Mouse (Mus musculus) neural tube, embryonic 15.5 days (tissue): Measurements from ENCODE around the gene Gm906. TPM values are rescaled to one million over a fixed set of nuclear protein-coding genes. Genes with fewer than 3 reads are reported as not detected.
"Not testable (repeated sequence)": the region's sequence is repeated elsewhere in the genome, so short reads cannot be mapped to it uniquely, and the experiment has no call there.

Experiments
- ATAC-seq: fragments of 200-750 bp; cut with Nextera tagmentation; 2 replicates; pipeline ENCODE4 v1.8.0; 2017; ENCODE audit warnings: mild to moderate bottlenecking, moderate TSS enrichment, moderate library complexity; ENCODE audit not compliant: low FRiP score
- H3K27ac ChIP-seq: fragments of 300-500 bp; sonication (generic); replicated peaks from 2 replicates; pipeline ENCODE4 v1.5.1; 2015; ENCODE audit warnings: mild to moderate bottlenecking, inconsistent platforms
- H3K27me3 ChIP-seq: fragments of 300-500 bp; sonication (generic); replicated peaks from 2 replicates; pipeline ENCODE4 v1.6.1; 2015; ENCODE audit warnings: inconsistent platforms
- H3K36me3 ChIP-seq: fragments of 300-500 bp; sonication (generic); 2 replicates; pipeline ENCODE4 v1.6.1; 2015; ENCODE audit warnings: inconsistent platforms
- H3K4me1 ChIP-seq: fragments of 300-500 bp; sonication (generic); 2 replicates; pipeline ENCODE4 v1.6.1; 2015; ENCODE audit warnings: inconsistent platforms
- H3K4me2 ChIP-seq: fragments of 300-500 bp; sonication (generic); 2 replicates; pipeline ENCODE4 v1.6.1; 2015; ENCODE audit warnings: inconsistent platforms, mild to moderate bottlenecking, moderate library complexity
- H3K4me3 ChIP-seq: fragments of 300-500 bp; sonication (generic); replicated peaks from 2 replicates; pipeline ENCODE4 v1.5.1; 2015; ENCODE audit warnings: mild to moderate bottlenecking, inconsistent platforms
- H3K9ac ChIP-seq: fragments of 300-500 bp; sonication (generic); replicated peaks from 2 replicates; pipeline ENCODE4 v1.6.1; 2015; ENCODE audit warnings: mild to moderate bottlenecking, inconsistent platforms
- H3K9me3 ChIP-seq: fragments of 300-500 bp; sonication (generic); replicated peaks from 2 replicates; pipeline ENCODE4 v1.6.1; 2016; ENCODE audit warnings: inconsistent platforms
- WGBS: fragments of 180-500 bp; shearing (Covaris S2); methylation state at CpG from one replicate; pipeline ENCODE4 v1.1.7; 2015; ENCODE audit warnings: mixed read lengths; 5-methylcytosine and 5-hydroxymethylcytosine counted together
- microRNA-seq: library from miRNA; unstranded; fragments of <30 nt; microRNA quantifications from one replicate; pipeline ENCODE4, GENCODE M21; 2017
- polyA plus RNA-seq: library from polyadenylated mRNA; unstranded; fragments of >200 nt; fragmentation: Nextera tagmentation; extraction: Ambion mirVana; gene quantifications from 2 replicates; pipeline ENCODE4 v1.2.1, GENCODE M21; 2015

The Gm906 gene
- not detected in 2 replicates for polyA plus RNA-seq

DNA sequence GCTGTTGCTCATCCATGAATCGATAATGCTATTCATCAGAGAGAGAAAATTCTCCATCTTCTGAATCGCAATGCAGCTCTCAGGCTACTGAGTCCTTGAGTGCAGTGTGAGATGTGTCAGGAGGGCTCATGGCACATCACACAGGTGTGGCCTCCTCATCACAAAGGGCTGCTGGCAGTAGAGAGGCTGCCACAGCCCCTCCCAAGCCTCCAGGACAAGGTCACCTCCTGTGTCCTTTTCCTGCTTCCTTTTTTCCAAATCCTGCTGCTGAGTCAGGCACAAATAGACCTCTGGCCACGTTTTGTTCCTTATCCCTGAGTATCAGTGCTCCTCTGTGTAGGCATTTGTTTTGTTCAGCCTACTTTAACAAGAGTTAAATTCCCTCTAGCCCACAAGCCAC is at the start of gene Gm906:
Gene Gm906, minus strand, starts transcription at position 101 of the 400 bp plus-strand sequence.
- not testable (repeated sequence) for H3K27ac ChIP-seq, H3K4me2 ChIP-seq, H3K9me3 ChIP-seq, H3K4me3 ChIP-seq, H3K36me3 ChIP-seq, H3K4me1 ChIP-seq, H3K9ac ChIP-seq, ATAC-seq, H3K27me3 ChIP-seq
- 79% methylated on average over 3 of the region's 3 CpGs for WGBS

- not testable (repeated sequence) for H3K36me3 ChIP-seq, H3K27ac ChIP-seq, ATAC-seq, H3K9me3 ChIP-seq, H3K27me3 ChIP-seq, H3K4me1 ChIP-seq, H3K4me2 ChIP-seq, H3K9ac ChIP-seq, H3K4me3 ChIP-seq
- 94% methylated on average over 2 of the region's 4 CpGs for WGBS
Observed at GRCm38 (mm10) chr13:50283308-50283707, 33.2 kb upstream of the Gm906 start.

GRCm38 (mm10) chr13:50236487-50236886 is 13.6 kb downstream of the Gm906 start:
- no peaks in the 10 kb centered on the region for H3K36me3 ChIP-seq
- H3K27ac ChIP-seq, result no peak overlapping the region
- ATAC-seq, result no peak
- no peaks in the 10 kb centered on the region for H3K4me1 ChIP-seq
- 90% methylated on average over 3 of the region's 3 CpGs for WGBS
- no peaks in the 10 kb centered on the region for H3K9me3 ChIP-seq
- no peak overlapping the region for H3K4me3 ChIP-seq
- no peak overlapping the region for H3K9ac ChIP-seq
- H3K27me3 ChIP-seq, result no peaks in the 10 kb centered on the region
- H3K4me2 ChIP-seq, result no peak overlapping the region

- not testable (repeated sequence) for H3K4me1 ChIP-seq, H3K9me3 ChIP-seq, H3K4me3 ChIP-seq, H3K27me3 ChIP-seq, H3K27ac ChIP-seq, H3K4me2 ChIP-seq, H3K36me3 ChIP-seq, ATAC-seq, H3K9ac ChIP-seq
- 0% methylated on average over 1 of the region's 1 CpGs for WGBS
Observed at GRCm38 (mm10) chr13:50211842-50212241, 38.3 kb downstream of the Gm906 start.

DNA sequence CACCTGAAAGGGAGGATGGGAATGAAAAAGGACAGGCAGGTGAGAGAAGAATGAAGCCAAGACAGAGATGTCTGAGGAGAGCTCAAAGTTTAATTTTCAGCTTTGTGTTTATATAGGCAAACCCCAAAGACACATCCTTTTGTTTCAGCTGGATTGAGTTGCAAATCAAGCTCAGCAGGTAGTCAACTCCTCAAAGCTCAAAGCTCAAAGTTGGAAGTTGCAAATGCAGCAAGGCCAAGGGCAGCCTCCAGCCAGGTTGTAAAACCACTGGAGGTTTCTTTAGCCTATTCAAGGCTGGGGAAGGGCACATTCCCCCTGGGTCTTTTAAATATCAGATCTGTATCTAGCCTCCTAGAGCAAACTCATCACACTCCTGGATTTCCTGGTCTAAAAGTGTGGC is 39.9 kb downstream of the Gm906 start:
- H3K9ac ChIP-seq, H3K4me3 ChIP-seq, ATAC-seq, H3K4me2 ChIP-seq, H3K9me3 ChIP-seq, H3K27ac ChIP-seq, H3K27me3 ChIP-seq, H3K36me3 ChIP-seq, H3K4me1 ChIP-seq: not testable (repeated sequence)

- not testable (repeated sequence) for H3K4me3 ChIP-seq, H3K4me2 ChIP-seq, H3K27ac ChIP-seq, H3K9ac ChIP-seq, H3K9me3 ChIP-seq, H3K36me3 ChIP-seq, H3K27me3 ChIP-seq, H3K4me1 ChIP-seq, ATAC-seq
- WGBS, result 93% methylated on average over 2 of the region's 2 CpGs
Observed at GRCm38 (mm10) chr13:50209651-50210050, 40.5 kb downstream of the Gm906 start.

- H3K27me3 ChIP-seq, result no peaks in the 10 kb centered on the region
- WGBS, result 91% methylated on average over 12 of the region's 12 CpGs
Observed at GRCm38 (mm10) chr13:50207966-50208365, 42.1 kb downstream of the Gm906 start.

GRCm38 (mm10) chr13:50196831-50197230 is 53.3 kb downstream of the Gm906 start:
- not testable (repeated sequence) for ATAC-seq

More at GRCm38 (mm10) chr13:50207966-50208365, 42.1 kb downstream of the Gm906 start:
- Histone ChIP-seq H3K4me3 (no peak overlapping the region), H3K9ac (no peak overlapping the region), H3K9me3 (no peaks in the 10 kb centered on the region), H3K4me1 (no peaks in the 10 kb centered on the region), H3K27ac (no peak overlapping the region), H3K4me2 (no peak overlapping the region), H3K36me3 (no peaks in the 10 kb centered on the region)
- no peak for ATAC-seq

More at GRCm38 (mm10) chr13:50196831-50197230, 53.3 kb downstream of the Gm906 start:
- H3K4me3 ChIP-seq, H3K9me3 ChIP-seq, H3K9ac ChIP-seq, H3K27me3 ChIP-seq, H3K4me2 ChIP-seq, H3K36me3 ChIP-seq, H3K4me1 ChIP-seq, H3K27ac ChIP-seq: not testable (repeated sequence)

Small RNAs within 50 kb of the gene (microRNA-seq; reads per million reads assigned to microRNA genes)
- gene Gm24017, result not detected

Other genes starting within 250 kb of the Gm906 start
- 30.8 and 36.5 TPM in 2 replicates for gene Fbxw17, start 167.6 kb upstream of the Gm906 start, polyA plus RNA-seq
- not detected in 2 replicates for gene Gm47429, start 193.6 kb upstream of the Gm906 start, polyA plus RNA-seq
- not detected in 2 replicates for gene Nutm2, start 217.0 kb upstream of the Gm906 start, polyA plus RNA-seq